Mouse (Mus musculus): ENCODE data around the gene Rnf41.

DNA sequence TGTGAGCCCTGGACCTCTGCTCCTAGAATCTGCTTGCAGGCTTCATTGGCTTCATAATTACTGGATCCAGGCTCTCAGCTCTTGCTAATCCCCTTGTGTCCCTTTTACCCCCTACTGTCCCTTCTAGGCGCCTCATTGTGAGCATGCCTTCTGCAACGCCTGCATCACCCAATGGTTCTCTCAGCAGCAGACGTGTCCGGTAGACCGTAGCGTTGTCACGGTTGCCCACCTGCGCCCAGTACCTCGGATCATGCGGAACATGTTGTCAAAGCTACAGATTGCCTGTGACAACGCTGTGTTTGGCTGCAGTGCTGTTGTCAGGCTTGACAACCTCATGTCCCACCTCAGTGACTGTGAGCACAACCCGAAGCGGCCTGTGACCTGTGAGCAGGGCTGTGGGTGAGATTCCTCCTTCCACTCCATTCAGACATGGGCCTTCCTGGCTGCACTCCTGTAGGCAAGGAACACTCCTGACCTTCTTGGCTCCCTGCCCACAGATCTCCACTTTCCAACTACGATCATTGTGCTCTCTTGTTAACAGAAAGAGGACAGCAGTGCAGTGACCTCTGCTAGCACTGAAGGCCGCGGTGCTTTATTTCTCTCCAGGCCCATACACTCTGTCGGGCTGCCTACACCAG, 23.8 kb downstream of the Rnf41 start:
- TF ChIP-seq CTCF (IDR thresholded peaks at IDR 0.05; ENCODE audit: low read depth, low read length) (no peak), POLR2A (IDR thresholded peaks at IDR 0.05; ENCODE audit: insufficient read depth, low read length) (no peak), EP300 (IDR thresholded peaks at IDR 0.05; ENCODE audit: insufficient read depth, low read depth, low read length) (no peak)

Measured in ES-Bruce4 (cell line).